Mouse (Mus musculus) liver, postnatal 0 days (tissue): ENCODE measurements around the gene Gabarap. TPM values are rescaled to one million over a fixed set of nuclear protein-coding genes. Genes with fewer than 3 reads are reported as not detected.
A peak's percentile ranks its signal among the peaks of the same experiment; 100 is the strongest.

Experiments
- ATAC-seq: fragments of 200-750 bp; cut with Nextera tagmentation; 2 replicates; pipeline ENCODE4 v1.8.0; 2017; ENCODE audit warnings: mild to moderate bottlenecking, moderate library complexity
- DNase-seq: peaks from one replicate; pipeline ENCODE4 v3.0.0-alpha.2; 2016
- H3K27ac ChIP-seq: fragments of 300-500 bp; sonication (generic); 2 replicates; pipeline ENCODE4 v1.5.1; 2014; ENCODE audit warnings: antibody characterized with exemption, moderate library complexity, mild to moderate bottlenecking, low read depth
- H3K27me3 ChIP-seq: fragments of 300-500 bp; sonication (generic); 2 replicates; pipeline ENCODE4 v1.6.1; 2014; ENCODE audit warnings: low read length, control low read depth, mixed read lengths; ENCODE audit not compliant: insufficient read depth
- H3K36me3 ChIP-seq: fragments of 300-500 bp; sonication (generic); replicated peaks from 2 replicates; pipeline ENCODE4 v1.6.1; 2014; ENCODE audit warnings: mild to moderate bottlenecking, control low read depth, low read length, moderate library complexity, mixed read lengths; ENCODE audit not compliant: insufficient read depth
- H3K4me1 ChIP-seq: fragments of 300-500 bp; sonication (generic); 2 replicates; pipeline ENCODE4 v1.6.1; 2014; ENCODE audit warnings: antibody characterized with exemption, mild to moderate bottlenecking, control low read depth; ENCODE audit not compliant: insufficient read depth
- H3K4me2 ChIP-seq: fragments of 300-500 bp; sonication (generic); 2 replicates; pipeline ENCODE4 v1.6.1; 2014; ENCODE audit warnings: low read depth, mild to moderate bottlenecking, low read length, moderate library complexity, mixed read lengths
- H3K4me3 ChIP-seq: fragments of 300-500 bp; sonication (generic); 2 replicates; pipeline ENCODE4 v1.5.1; 2014; ENCODE audit warnings: low read depth, low read length
- H3K9ac ChIP-seq: fragments of 300-500 bp; sonication (generic); replicated peaks from 2 replicates; pipeline ENCODE4 v1.6.1; 2014; ENCODE audit warnings: mild to moderate bottlenecking, moderate library complexity
- H3K9me3 ChIP-seq: fragments of 300-500 bp; sonication (generic); 2 replicates; pipeline ENCODE4 v1.6.1; 2016; ENCODE audit warnings: mild to moderate bottlenecking, control low read depth, low read length, mixed read lengths
- CTCF ChIP-seq: sonication (generic); IDR thresholded peaks from 2 replicates; pipeline ENCODE4 v1.5.1; 2016; ENCODE audit warnings: antibody characterized with exemption, low read depth
- EP300 ChIP-seq: IDR thresholded peaks from 2 replicates; pipeline ENCODE4 v1.6.1; 2016; ENCODE audit warnings: antibody characterized with exemption, low read depth, mild to moderate bottlenecking
- WGBS: fragments of 180-500 bp; shearing (Covaris S2); extraction: QIAGEN DNeasy Blood & Tissue Kit; methylation state at CpG from one replicate; pipeline ENCODE4 v1.1.7; 2014; ENCODE audit not compliant: insufficient replicate concordance; 5-methylcytosine and 5-hydroxymethylcytosine counted together
- polyA plus RNA-seq: library from polyadenylated mRNA; unstranded; fragments of >200 nt; fragmentation: Nextera tagmentation; extraction: Ambion mirVana; gene quantifications from 2 replicates; pipeline ENCODE4 v1.2.1, GENCODE M21; 2015

Gene Gabarap
- polyA plus RNA-seq, 1 experiment from 2014 or later: 305 TPM

DNA sequence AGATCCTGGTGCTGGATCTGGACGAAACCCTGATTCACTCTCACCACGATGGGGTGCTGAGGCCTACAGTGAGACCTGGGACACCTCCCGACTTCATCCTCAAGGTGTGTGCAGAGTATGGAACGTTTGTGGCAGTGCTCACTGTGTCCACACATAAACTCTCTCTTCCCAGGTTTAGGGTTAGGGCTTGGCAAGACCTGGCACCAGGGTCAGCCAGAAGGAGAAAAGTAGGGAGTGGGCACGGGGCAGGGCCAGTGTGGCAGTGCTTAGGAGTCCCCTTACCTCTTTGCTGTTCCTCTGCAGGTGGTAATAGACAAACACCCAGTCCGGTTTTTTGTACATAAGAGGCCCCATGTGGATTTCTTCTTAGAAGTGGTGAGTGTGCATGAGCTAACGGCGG is 6.5 kb upstream of the Gabarap start:
- no peaks in the 10 kb centered on the region for H3K27me3 ChIP-seq

GRCm38 (mm10) chr11:69989949-69990348 is 994 bp upstream of the Gabarap start:
- no peaks in the 10 kb centered on the region for H3K9me3 ChIP-seq
- DNase-seq: no peak
- TF ChIP-seq EP300 (no peak), CTCF (no peak)
- 95% methylated on average over 7 of the region's 8 CpGs for WGBS
- no peak overlapping the region for H3K9ac ChIP-seq
- H3K4me3 ChIP-seq: no peak overlapping the region
- peak overlapping the region; percentile 84 for H3K27ac ChIP-seq
- H3K4me1 ChIP-seq: peaks cover 20% of the 10 kb centered on the region
- no peak for ATAC-seq
- no peak overlapping the region for H3K4me2 ChIP-seq
- no peaks in the 10 kb centered on the region for H3K27me3 ChIP-seq
- H3K36me3 ChIP-seq: peaks cover 54% of the 10 kb centered on the region

More for the DNA sequence above, 6.5 kb upstream of the Gabarap start:
- ATAC-seq (no peak), DNase-seq (no peak)
- Histone ChIP-seq H3K4me1 (peaks cover 17% of the 10 kb centered on the region), H3K9ac (no peak overlapping the region), H3K4me2 (no peak overlapping the region), H3K4me3 (no peak overlapping the region), H3K36me3 (peaks cover 44% of the 10 kb centered on the region), H3K9me3 (no peaks in the 10 kb centered on the region), H3K27ac (no peak overlapping the region)
- 84% methylated on average over 8 of the region's 8 CpGs for WGBS
- TF ChIP-seq CTCF: no peak
- TF ChIP-seq EP300: no peak

- peak overlapping the region; percentile 79 for H3K4me3 ChIP-seq
- peak overlapping the region; percentile 70 for H3K4me2 ChIP-seq
- peaks cover 44% of the 10 kb centered on the region for H3K36me3 ChIP-seq
- peak overlapping the region; percentile 86 for H3K9ac ChIP-seq
- H3K4me1 ChIP-seq: peaks cover 22% of the 10 kb centered on the region
- peak overlapping the region; percentile 84 for H3K27ac ChIP-seq
- TF ChIP-seq CTCF: no peak
- no peak for TF ChIP-seq EP300
- 0% methylated on average over 15 of the region's 15 CpGs for WGBS
- DNase-seq (no peak), ATAC-seq (peak; percentile 13; the same call in 1 of the 2 replicates)
- no peaks in the 10 kb centered on the region for H3K27me3 ChIP-seq
- no peaks in the 10 kb centered on the region for H3K9me3 ChIP-seq
Measured at GRCm38 (mm10) chr11:69991711-69992110, 768 bp downstream of the Gabarap start.

DNA sequence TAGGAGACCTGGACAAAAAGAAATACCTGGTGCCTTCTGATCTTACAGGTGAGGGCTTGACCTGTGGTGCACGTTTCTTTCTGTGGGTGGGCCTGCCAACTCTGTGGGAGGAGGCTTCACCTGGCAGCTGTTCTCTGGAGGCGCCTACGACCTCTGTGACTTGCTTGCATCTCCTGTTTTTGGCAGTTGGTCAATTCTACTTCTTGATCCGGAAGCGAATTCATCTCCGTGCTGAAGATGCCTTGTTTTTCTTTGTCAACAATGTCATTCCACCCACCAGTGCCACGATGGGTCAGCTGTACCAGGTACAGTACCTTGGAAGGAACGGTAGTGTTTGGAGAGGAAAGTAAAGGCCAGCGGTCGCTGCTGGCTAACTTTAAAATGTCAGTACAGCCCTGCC is 1.5 kb downstream of the Gabarap start:
- H3K27ac ChIP-seq: peak overlapping the region; percentile 84
- no peak for TF ChIP-seq CTCF
- no peak for TF ChIP-seq EP300
- H3K27me3 ChIP-seq: no peaks in the 10 kb centered on the region
- H3K4me1 ChIP-seq: peaks cover 24% of the 10 kb centered on the region
- H3K9me3 ChIP-seq: no peaks in the 10 kb centered on the region
- 60% methylated on average over 10 of the region's 10 CpGs for WGBS
- peak overlapping the region; percentile 86 for H3K9ac ChIP-seq
- DNase-seq (no peak), ATAC-seq (no peak)
- H3K36me3 ChIP-seq: peaks cover 43% of the 10 kb centered on the region
- H3K4me3 ChIP-seq: peak overlapping the region; percentile 79
- H3K4me2 ChIP-seq: peak overlapping the region; percentile 70

DNA sequence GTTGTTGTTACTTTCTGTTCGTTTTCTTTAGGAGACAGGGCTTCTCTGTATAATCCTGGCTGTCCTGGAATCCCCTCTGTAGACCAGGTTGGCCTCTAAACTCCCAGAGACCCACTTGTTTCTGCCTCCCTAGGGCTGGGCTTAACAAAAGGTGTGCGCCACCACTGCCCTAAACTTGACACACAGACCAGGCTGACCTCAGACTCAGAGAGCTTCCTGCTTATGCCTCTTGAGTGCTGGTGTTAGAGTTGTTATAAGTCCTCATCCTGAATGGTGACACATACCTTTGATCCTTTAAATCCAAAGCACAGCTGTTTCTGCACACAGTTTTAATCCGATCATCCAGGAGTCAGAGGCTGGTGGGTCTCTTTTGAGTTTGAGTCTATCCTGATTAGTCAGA is 2.0 kb downstream of the Gabarap start:
- no peak for DNase-seq
- no peak for TF ChIP-seq EP300
- no peak for TF ChIP-seq CTCF
- H3K4me1 ChIP-seq: peaks cover 29% of the 10 kb centered on the region
- peak overlapping the region; percentile 86 for H3K9ac ChIP-seq
- no peaks in the 10 kb centered on the region for H3K27me3 ChIP-seq
- H3K36me3 ChIP-seq: peaks cover 40% of the 10 kb centered on the region
- WGBS: 79% methylated on average over 3 of the region's 3 CpGs
- 0 out of 2 replicates have a peak overlapping the region, but pooled peaks have one; percentile 84 for H3K27ac ChIP-seq
- ATAC-seq: no peak
- no peaks in the 10 kb centered on the region for H3K9me3 ChIP-seq
- peak overlapping the region; percentile 79 for H3K4me3 ChIP-seq
- H3K4me2 ChIP-seq: peak overlapping the region; percentile 70

- H3K4me3 ChIP-seq: peak overlapping the region; percentile 98; the same call in 1 of the 2 replicates
- H3K36me3 ChIP-seq: peaks cover 40% of the 10 kb centered on the region
- H3K27ac ChIP-seq: peak overlapping the region; percentile 98; the same call in 1 of the 2 replicates
- peaks cover 29% of the 10 kb centered on the region for H3K4me1 ChIP-seq
- DNase-seq (no peak), ATAC-seq (no peak)
- H3K9me3 ChIP-seq: no peaks in the 10 kb centered on the region
- peak overlapping the region; percentile 86 for H3K4me2 ChIP-seq
- no peaks in the 10 kb centered on the region for H3K27me3 ChIP-seq
- TF ChIP-seq EP300: no peak
- TF ChIP-seq CTCF: peak; percentile 32; the same call in 1 of the 2 replicates
- H3K9ac ChIP-seq: no peak overlapping the region
- 80% methylated on average over 11 of the region's 11 CpGs for WGBS
Measured at GRCm38 (mm10) chr11:69994401-69995090, 3.6 kb downstream of the Gabarap start.
